Mouse (Mus musculus): ENCODE data around the gene Rab26.

- TF ChIP-seq CTCF (IDR thresholded peaks at IDR 0.05; ENCODE audit: low read depth) = no peak
- no peak for TF ChIP-seq EP300 (optimal IDR thresholded peaks at IDR 0.05)
Observed at GRCm38 (mm10) chr17:24546234-24546633, 12.2 kb upstream of the Rab26 start.

Data from stomach, postnatal 0 days (tissue).